Mouse (Mus musculus) gastrocnemius, postnatal 10 days (tissue): ENCODE measurements around the gene Trim72. TPM values are rescaled to one million over a fixed set of nuclear protein-coding genes. Genes with fewer than 3 reads are reported as not detected.
A peak's percentile ranks its signal among the peaks of the same experiment; 100 is the strongest.
"Not testable (repeated sequence)": the region's sequence is repeated elsewhere in the genome, so short reads cannot be mapped to it uniquely, and the experiment has no call there.

Source experiments
- DNase-seq: peaks from one replicate; pipeline ENCODE4 v3.0.0; 2021; ENCODE audit warnings: mixed read lengths
- total RNA-seq, 2 experiments: library from RNA; stranded (reverse); gene quantifications; 2 replicates each; pipeline ENCODE4 v1.2.3; 2021

Gene Trim72
- total RNA-seq, 2 experiments from 2014 or later, result 238 to 256 TPM

GRCm38 (mm10) chr7:128006193-128006592, 2.4 kb downstream of the Trim72 start:
- DNase-seq, result no peak

- DNase-seq, result no peak
These were observed 6.1 kb downstream of the Trim72 start for GRCm38 (mm10) chr7:128009715-128010340.

GRCm38 (mm10) chr7:128012136-128012780, 8.5 kb downstream of the Trim72 start:
- DNase-seq, result no peak

GRCm38 (mm10) chr7:128013116-128013515, 9.4 kb downstream of the Trim72 start:
- DNase-seq, result no peak

- not testable (repeated sequence) for DNase-seq
These were observed 12.4 kb downstream of the Trim72 start for GRCm38 (mm10) chr7:128016134-128016533.

- no peak for DNase-seq
These were observed 12.9 kb downstream of the Trim72 start for GRCm38 (mm10) chr7:128016650-128017049.

- no peak for DNase-seq
These were observed 14.5 kb downstream of the Trim72 start for GRCm38 (mm10) chr7:128018275-128018674.

- DNase-seq, result no peak
These were observed 15.4 kb downstream of the Trim72 start for GRCm38 (mm10) chr7:128019187-128019586.

GRCm38 (mm10) chr7:128022974-128023373, 19.2 kb downstream of the Trim72 start:
- DNase-seq, result no peak

GRCm38 (mm10) chr7:128023565-128023964, 19.8 kb downstream of the Trim72 start:
- DNase-seq, result no peak

GRCm38 (mm10) chr7:128024364-128024763, 20.6 kb downstream of the Trim72 start:
- no peak for DNase-seq

GRCm38 (mm10) chr7:128024932-128025331, 21.2 kb downstream of the Trim72 start:
- no peak for DNase-seq

- DNase-seq, result no peak
These were observed 21.6 kb downstream of the Trim72 start for GRCm38 (mm10) chr7:128025381-128025780.

GRCm38 (mm10) chr7:128031403-128031976, 27.7 kb downstream of the Trim72 start:
- DNase-seq, result no peak

- no peak for DNase-seq
These were observed 28.7 kb downstream of the Trim72 start for GRCm38 (mm10) chr7:128032290-128032988.

GRCm38 (mm10) chr7:128032989-128033293, 29.2 kb downstream of the Trim72 start:
- no peak for DNase-seq

- no peak for DNase-seq
These were observed 29.9 kb downstream of the Trim72 start for GRCm38 (mm10) chr7:128033616-128034015.

GRCm38 (mm10) chr7:128042161-128042820, 38.5 kb downstream of the Trim72 start:
- not testable (repeated sequence) for DNase-seq

- DNase-seq, result peak; percentile 25
These were observed 40.5 kb downstream of the Trim72 start for GRCm38 (mm10) chr7:128044142-128044785.

GRCm38 (mm10) chr7:128045640-128046039, 41.9 kb downstream of the Trim72 start:
- no peak for DNase-seq

GRCm38 (mm10) chr7:128048819-128049218, 45.1 kb downstream of the Trim72 start:
- DNase-seq, result no peak

GRCm38 (mm10) chr7:128049254-128049653, 45.5 kb downstream of the Trim72 start:
- no peak for DNase-seq
